Mouse (Mus musculus): ENCODE data around the gene Kctd14.

DNA sequence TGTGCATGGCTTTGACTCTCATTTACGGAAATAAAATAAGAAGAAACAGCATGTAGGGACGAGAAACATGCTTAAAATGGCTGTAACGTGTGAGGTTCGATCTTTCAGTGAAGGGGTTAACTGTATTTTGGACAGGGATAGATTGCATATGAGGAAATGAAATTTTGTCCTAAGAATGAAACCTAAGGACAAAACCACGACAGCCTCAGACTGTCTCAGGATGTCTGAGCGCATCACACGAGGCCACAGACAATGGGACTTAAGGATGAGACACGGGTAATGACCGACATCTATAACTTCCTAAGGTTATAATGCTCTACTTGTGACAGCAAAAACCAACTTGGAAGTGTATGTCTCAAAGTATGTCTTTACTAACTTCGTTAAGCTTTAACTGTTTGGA lies 16.6 kb upstream of the Kctd14 start:
- no peak for TF ChIP-seq CTCF (IDR thresholded peaks at IDR 0.05; ENCODE audit: borderline replicate concordance, insufficient read depth, low read length)
- TF ChIP-seq POLR2A (IDR thresholded peaks at IDR 0.05; ENCODE audit: low read depth, low read length), result no peak

All from embryonic fibroblast, embryonic 13.5 days (primary cell).